Mouse (Mus musculus) heart, postnatal 0 days (tissue): ENCODE data around the gene Palm.

Experiments used
- CTCF ChIP-seq: IDR thresholded peaks from 2 replicates; pipeline ENCODE4 v1.5.1; 2016; ENCODE audit warnings: antibody characterized with exemption, control low read depth, low read depth
- EP300 ChIP-seq: IDR thresholded peaks from 2 replicates; pipeline ENCODE4 v1.6.1; 2016; ENCODE audit warnings: antibody characterized with exemption, low read depth

DNA sequence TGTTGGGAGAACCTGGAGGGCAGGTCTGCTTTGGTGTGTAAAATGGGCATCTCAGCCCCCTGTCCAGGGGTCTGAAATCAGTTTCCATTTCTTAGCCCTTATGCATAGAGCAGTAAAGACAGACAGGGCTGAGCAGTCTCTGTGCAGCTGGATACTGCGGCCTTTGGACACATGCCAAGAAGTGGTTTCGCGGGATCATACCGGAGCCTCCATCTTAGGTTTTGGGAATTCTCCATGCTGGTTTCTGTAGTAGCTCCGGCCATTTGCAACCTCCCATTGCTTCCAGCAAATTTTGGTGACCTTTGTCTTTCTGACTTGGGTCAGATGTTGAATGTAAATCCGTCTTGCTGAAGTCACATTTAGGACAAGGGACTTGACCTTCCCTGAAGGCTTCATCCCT is 50.1 kb downstream of the Palm start:
- TF ChIP-seq CTCF: no peak
- no peak for TF ChIP-seq EP300
